Mouse (Mus musculus) ovary, adult 18-20 months (tissue): ENCODE measurements at regions not wholly inside any gene's neighbourhood (a gene's known extent, or its start where the extent isn't known, plus 50 kb on each side); places are given as distances from the start of the nearest gene placed in this dataset.

Experiments used
- DNase-seq: peaks from one replicate; pipeline ENCODE4 v3.0.0; 2022; ENCODE audit warnings: low spot score, mixed read lengths

DNA sequence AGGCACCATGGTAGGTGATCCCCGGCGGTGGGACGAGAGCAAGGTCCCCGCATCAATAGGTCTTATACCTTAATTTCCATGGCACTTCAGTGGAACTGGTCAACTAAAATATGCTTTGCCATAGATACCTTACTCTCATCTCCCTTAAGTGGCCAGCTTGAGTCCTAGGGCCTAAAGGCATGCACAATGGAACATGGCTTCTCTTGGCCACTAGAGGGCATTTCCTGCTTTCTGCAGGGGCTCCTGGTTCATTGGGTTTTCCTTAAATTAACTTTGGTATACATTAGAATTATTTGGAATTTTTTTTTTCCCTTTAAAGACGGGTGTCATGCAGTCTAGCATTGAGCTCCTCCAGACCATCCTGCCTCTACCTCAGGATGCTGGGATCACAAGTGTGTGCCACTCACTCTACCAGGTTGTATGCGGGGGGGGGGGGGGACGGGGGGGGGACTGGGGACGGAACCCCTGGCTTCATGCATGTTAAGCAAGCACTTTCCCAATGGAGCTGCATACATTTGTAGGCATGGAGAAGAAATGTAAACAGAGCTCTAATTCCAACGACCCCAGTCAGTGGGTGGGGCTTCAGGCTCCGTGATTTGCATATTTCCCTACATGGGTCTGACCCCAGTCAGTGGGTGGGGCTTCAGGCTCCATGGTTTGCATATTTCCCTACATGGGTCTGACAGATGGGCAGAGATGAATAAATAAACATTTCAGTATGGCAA lies 113.4 kb upstream of the Cpm start:
- no peak for DNase-seq

GRCm38 (mm10) chr10:117515039-117515438 lies 114.3 kb upstream of the Cpm start:
- DNase-seq: no peak

DNA sequence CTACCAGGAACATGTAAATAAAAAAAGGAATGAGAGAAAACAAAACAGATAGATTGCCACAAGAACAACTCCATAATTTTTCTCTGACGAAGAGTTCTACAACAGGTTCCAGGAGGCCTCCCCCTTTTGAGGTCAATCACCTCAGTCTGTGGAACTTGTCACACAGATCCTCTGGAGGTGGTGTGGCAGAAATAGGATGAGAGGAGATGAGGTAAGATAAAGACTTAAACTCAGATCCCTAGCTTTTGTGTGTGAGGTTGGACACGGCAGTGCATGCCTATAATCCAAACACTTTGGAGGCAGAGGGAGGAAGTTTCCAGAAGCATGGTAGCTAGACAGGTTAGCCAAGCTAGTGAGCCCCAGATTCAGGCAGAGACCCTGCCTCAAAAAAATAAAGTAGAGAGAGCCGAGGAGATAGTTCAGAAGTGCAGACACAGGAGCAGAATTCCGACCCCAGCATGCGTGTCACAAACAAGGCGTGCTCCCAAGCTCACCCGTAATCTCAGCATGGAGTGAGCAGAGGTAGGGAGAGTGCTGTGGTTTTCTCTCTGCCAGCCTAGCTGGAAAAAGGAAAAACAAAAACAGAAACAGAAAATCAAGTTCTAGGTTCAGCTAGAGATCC lies 115.3 kb upstream of the Cpm start:
- DNase-seq: no peak

GRCm38 (mm10) chr10:117512424-117513257 lies 116.7 kb upstream of the Cpm start:
- no peak for DNase-seq

- DNase-seq: no peak
Observed at GRCm38 (mm10) chr10:117511483-117512406, 117.6 kb upstream of the Cpm start.

GRCm38 (mm10) chr10:117510529-117511482 lies 118.5 kb upstream of the Cpm start:
- DNase-seq: no peak

GRCm38 (mm10) chr10:117510224-117510486 lies 119.1 kb upstream of the Cpm start:
- DNase-seq: no peak

GRCm38 (mm10) chr10:117509431-117510223 lies 119.7 kb upstream of the Cpm start:
- no peak for DNase-seq

- no peak for DNase-seq
Observed at GRCm38 (mm10) chr10:117506252-117506992, 122.9 kb upstream of the Cpm start.

DNA sequence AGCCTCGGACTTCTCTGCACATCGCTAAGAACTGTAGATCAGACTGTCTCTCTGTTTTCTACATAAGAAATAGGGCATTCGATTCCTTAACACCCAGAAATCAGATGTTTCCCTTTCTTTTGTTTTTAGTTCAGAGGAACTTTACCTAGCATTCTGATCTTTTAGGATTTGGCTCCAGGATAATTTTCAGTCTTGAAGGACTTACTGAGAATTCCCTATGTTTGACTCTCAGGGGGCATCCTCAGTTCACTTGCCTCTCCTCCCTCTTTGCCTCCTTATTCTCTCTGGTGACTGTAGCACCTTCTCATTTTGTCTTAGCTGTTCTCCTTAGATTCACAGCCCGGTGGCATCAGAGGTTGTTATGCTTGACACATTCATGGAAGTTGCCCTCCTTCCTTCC lies 123.8 kb upstream of the Cpm start:
- no peak for DNase-seq

DNA sequence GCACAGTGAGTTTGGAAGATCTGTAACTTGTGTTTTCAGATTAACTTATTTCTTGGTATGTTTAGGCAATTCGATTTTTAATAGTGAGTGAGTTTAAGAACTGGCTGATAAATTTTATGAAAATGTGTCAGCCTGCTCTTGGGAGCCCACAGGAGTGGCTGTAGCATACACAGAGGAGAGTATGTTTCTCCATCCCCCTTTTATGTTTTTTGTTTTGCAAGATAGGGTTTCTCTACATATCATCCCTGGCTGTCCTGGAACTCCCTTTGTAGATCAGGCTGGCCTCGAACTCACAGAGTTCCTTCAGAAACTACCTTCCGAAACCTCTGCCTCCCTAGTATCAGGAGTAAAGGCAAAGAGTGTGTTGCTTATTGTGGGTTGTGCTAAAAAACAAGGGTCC lies 124.2 kb upstream of the Cpm start:
- no peak for DNase-seq

- no peak for DNase-seq
Observed at GRCm38 (mm10) chr10:117504267-117504902, 124.6 kb upstream of the Cpsf6 start.

DNA sequence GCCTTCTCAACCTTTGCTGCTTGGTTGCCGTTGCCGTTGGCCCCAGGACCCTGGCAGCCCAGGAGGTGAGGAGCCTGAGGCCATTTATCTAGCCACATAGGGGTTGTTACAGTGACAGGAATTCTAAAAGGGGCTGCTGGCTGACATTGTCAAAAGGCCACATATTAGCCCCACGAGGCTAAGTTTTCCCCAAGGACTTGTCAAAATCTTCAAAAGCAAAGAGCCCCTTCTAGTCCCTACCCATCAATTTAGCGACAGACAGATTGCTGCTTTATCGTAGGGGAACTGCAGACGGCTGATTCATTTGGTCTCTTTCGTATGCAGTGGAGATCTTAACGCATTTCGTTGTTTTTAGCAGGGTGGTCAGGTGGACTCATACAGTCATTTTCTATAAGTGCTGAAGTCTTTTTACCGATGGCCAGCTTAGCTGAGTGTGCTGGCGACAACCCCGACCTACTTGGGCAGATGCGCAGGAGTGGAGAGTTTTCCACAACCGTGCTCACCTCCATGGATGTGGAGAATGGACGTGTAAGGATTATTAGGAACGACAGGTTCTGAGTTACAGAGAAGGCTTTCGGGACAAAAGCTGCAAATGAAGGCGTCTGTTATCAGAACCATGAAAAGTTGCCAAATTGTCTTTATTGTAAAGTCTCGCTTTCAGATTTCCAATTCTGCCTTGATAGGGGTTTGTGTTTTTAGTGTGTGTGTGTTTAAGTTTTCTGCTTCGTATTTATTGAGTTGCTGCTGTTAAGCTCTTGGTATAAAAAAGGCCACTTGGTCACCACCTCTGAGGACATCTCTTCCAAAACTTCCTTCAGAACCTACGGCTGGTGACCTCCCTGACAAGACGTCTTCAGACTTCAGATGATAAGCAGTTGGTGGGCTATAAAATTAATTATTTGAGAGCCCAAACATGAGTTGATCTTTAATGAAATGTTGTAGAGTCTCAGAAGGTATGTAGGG lies 123.7 kb upstream of the Cpsf6 start:
- no peak for DNase-seq

DNA sequence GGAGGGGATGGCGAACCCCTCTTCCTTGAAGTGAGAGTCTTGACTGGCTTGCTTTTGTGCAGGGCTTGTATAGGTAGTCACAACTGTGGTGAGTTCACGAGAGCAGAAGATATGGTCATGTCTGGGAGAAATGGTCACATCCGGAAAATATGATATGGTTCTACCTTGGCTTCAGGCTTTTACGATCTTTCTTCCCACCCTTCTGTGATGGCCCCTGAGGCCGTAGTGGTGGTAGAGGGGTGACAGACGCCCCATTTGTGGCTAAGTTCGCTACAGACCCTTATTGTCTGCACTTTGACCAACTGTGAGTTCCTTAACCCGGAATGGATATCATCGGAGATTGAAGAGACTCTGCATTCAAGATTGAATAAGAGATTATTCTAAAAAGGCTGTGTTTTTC lies 122.9 kb upstream of the Cpsf6 start:
- DNase-seq: no peak

GRCm38 (mm10) chr10:117502135-117502534 lies 122.3 kb upstream of the Cpsf6 start:
- no peak for DNase-seq

DNA sequence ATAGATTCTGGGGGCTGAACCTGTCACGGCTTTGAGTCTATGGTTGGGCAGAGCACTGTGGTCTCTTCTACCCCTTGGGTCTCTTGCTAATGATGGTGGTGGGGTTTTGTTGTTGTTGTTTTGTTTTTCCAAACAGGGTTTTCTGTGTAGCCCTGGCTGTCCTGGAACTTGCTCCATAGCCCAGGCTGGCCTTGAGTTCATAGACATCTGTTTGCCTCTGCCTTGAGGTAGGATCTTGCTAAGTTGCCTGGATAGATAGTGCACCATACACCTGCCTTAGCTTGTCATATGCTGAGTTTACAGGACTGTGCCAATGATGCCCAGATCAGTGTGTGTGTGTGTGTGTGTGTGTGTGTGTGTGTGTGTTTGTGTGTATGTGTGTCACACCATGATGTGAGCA lies 121.6 kb upstream of the Cpsf6 start:
- no peak for DNase-seq

DNA sequence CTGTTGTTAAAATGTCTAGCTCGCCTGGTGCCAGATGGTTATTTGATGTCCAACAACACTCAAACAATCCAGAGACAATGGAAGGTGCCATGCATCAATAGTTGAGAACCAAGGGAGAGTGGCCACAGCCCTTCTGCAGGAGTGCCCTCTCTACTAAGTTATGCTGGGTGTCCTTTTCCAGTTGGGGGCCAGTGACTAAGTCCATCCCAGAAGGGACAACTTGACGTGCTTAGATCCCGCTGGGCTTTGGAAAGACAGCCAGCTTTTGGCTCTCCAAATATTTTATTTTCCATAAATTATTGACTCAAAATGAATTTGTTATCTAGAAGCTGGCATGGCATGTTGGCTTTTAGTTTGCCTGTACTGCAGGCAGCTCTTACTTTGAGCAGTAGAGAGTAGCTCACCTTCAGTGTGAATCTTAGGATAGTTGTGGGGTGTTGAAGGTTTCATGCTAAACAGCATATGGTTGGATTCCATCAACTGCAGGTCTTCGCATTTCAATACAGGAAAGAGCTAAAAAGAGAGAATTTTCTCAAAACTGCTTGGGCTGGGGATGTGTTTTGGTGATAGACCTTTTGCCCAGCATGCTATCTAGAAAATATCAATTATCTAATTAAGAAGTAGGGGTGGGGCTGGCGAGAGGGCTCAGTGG lies 120.8 kb upstream of the Cpsf6 start:
- DNase-seq: no peak
